11 mouse cellular contexts compared by ENCODE assay signal in genomic region chr11:75869898-75870297, GRCm38 (mm10).
DNase-seq lines count a peak whose midpoint lies in the region; ATAC-seq and TF ChIP-seq lines count a peak whose summit lies in the region.
"Had no signal": no experiment of that assay in that cellular context is flagged by ENCODE, and none has a peak within 500 bp of the region (broad histone marks: within the 10 kb centered on the region; RNA-seq: fewer than 3 reads in every experiment).

No protein-coding gene starts in this region.

- peak overlapping the region; percentile 21 for H3K27ac ChIP-seq in forebrain, embryonic 16.5 days (ENCODE audit: low read length)
- no peak overlapping the region for H3K27ac ChIP-seq in midbrain, postnatal 0 days (ENCODE audit: low read depth, low read length)
- H3K27ac ChIP-seq: stomach, embryonic 15.5 days had no signal

- H3K4me3 ChIP-seq in forebrain, embryonic 16.5 days (replicated peaks; ENCODE audit: low read length) = no peak overlapping the region
- H3K4me3 ChIP-seq in midbrain, postnatal 0 days (ENCODE audit: low read depth, low read length) = no peak overlapping the region
- H3K4me3 ChIP-seq: stomach, embryonic 15.5 days had no signal

- no peaks in the 10 kb centered on the region for H3K9me3 ChIP-seq in forebrain, embryonic 16.5 days (ENCODE audit: control insufficient read depth, low read length)
- no peaks in the 10 kb centered on the region for H3K9me3 ChIP-seq in midbrain, postnatal 0 days (ENCODE audit: low read length)
- H3K9me3 ChIP-seq: stomach, embryonic 15.5 days had no signal

- ATAC-seq in forebrain, embryonic 16.5 days = peak; percentile 89
- ATAC-seq in midbrain, postnatal 0 days (ENCODE audit: low FRiP score) = no peak

- no peaks in the 10 kb centered on the region for H3K27me3 ChIP-seq in forebrain, embryonic 16.5 days (replicated peaks; ENCODE audit: control insufficient read depth, insufficient read depth, low read length)
- H3K27me3 ChIP-seq in midbrain, postnatal 0 days (ENCODE audit: insufficient read depth, low read length) = 0 out of 2 replicates have a peak, but pooled peaks cover 2% of the 10 kb centered on the region
- H3K27me3 ChIP-seq: stomach, embryonic 15.5 days had no signal

- peaks cover 34% of the 10 kb centered on the region for H3K4me1 ChIP-seq in forebrain, embryonic 16.5 days (replicated peaks; ENCODE audit: control insufficient read depth, insufficient read depth, low read length)
- peaks cover 6% of the 10 kb centered on the region; the same call in 1 of the 2 replicates for H3K4me1 ChIP-seq in midbrain, postnatal 0 days (ENCODE audit: insufficient read depth, low read length)

- no peak overlapping the region for H3K9ac ChIP-seq in forebrain, embryonic 16.5 days (replicated peaks; ENCODE audit: low read depth, low read length)
- no peak overlapping the region for H3K9ac ChIP-seq in midbrain, postnatal 0 days (replicated peaks; ENCODE audit: low read length, poor library complexity, severe bottlenecking)
- H3K9ac ChIP-seq: stomach, embryonic 15.5 days had no signal

- no peaks in the 10 kb centered on the region for H3K36me3 ChIP-seq in forebrain, embryonic 16.5 days (ENCODE audit: control insufficient read depth, insufficient read depth)
- H3K36me3 ChIP-seq in midbrain, postnatal 0 days (ENCODE audit: insufficient read depth, low read length) = no peaks in the 10 kb centered on the region
- H3K36me3 ChIP-seq: stomach, embryonic 15.5 days had no signal

- WGBS in forebrain, embryonic 16.5 days = 37% methylated on average over 5 of the region's 5 CpGs
- 63% methylated on average over 5 of the region's 5 CpGs for WGBS in midbrain, postnatal 0 days

- peak; percentile 93 for DNase-seq in cerebellum, adult 11-12 months
- DNase-seq in layer of hippocampus, postnatal 14 days (ENCODE audit: low spot score in 2 of 2) = peak; percentile 77 to 87
- DNase-seq in midbrain, postnatal 0 days (ENCODE audit: low spot score) = peak; percentile 72
- DNase-seq in spleen, postnatal 36 days (ENCODE audit: low spot score in 2 of 2) = no peak
- no peak for DNase-seq in lung, postnatal 10 days
- DNase-seq in urinary bladder, postnatal 36 days (ENCODE audit: low spot score in 2 of 2) = no peak
- DNase-seq in liver = no peak
- DNase-seq: gastrocnemius, postnatal 14 days; kidney, postnatal 25 days had no signal

- H3K4me2 ChIP-seq in forebrain, embryonic 16.5 days (ENCODE audit: low read length) = no peak overlapping the region
- no peak overlapping the region for H3K4me2 ChIP-seq in midbrain, postnatal 0 days (ENCODE audit: low read depth, low read length, poor library complexity, severe bottlenecking)
- H3K4me2 ChIP-seq: stomach, embryonic 15.5 days had no signal

- TF ChIP-seq CTCF in midbrain, postnatal 0 days (IDR thresholded peaks at IDR 0.05) = no peak

Comparison
In these comparisons a context has a peak if more than half of its experiments do, and no peak if none do; other contexts are left out.
1. DNase-seq: peak in cerebellum, adult 11-12 months (single experiment), layer of hippocampus, postnatal 14 days (2 of 2) and midbrain, postnatal 0 days (single experiment); none in spleen, postnatal 36 days (0 of 2), lung, postnatal 10 days (single experiment), urinary bladder, postnatal 36 days (0 of 2) and liver (single experiment).